Mouse (Mus musculus) megakaryocyte, embryonic 14.5 days (primary cell): ENCODE results near the gene Fkbp2.

Experiments used
- FLI1 ChIP-seq: IDR thresholded peaks from 2 replicates; pipeline ENCODE4 v1.6.1; 2012; ENCODE audit warnings: low read length, inconsistent platforms, mixed read lengths
- GATA1 ChIP-seq: IDR thresholded peaks from 3 replicates; pipeline ENCODE4 v1.6.1; 2012; ENCODE audit warnings: mixed read lengths, low read length, inconsistent platforms, borderline replicate concordance

DNA sequence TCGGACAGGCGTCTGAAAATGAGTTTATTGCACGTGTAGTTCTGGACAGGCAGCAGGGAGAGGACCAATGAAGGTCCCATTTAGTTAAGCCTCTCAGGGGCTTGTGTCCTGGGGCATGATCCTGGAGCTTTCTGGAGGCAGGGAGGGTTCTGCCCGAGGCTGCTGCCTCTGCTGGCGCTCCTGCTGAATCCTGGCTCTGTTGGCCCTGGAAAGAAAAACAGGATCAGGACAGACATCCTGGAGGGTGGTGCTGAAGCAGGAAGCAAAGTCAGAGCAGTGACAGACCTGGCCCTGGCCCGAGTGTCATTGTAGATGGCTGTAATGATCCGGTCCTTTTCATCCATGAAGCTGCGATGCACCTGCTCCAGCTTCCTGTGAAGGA lies 7.6 kb upstream of the Fkbp2 start:
- TF ChIP-seq FLI1 (no peak), GATA1 (no peak)
